ENCODE assay signal across 8 mouse cellular contexts in genomic region chr17:43953535-43953918, GRCm38 (mm10).
A peak's percentile ranks its signal among the peaks of the same experiment; 100 is the strongest.
DNase-seq lines count a peak whose midpoint lies in the region; ATAC-seq and TF ChIP-seq lines count a peak whose summit lies in the region.

No protein-coding gene starts in this region.

- no peak for ATAC-seq in intestine, embryonic 15.5 days
- ATAC-seq in intestine, postnatal 0 days, result no peak
- ATAC-seq in forebrain, embryonic 14.5 days, result peak; percentile 18
- ATAC-seq in midbrain, embryonic 13.5 days, result peak; percentile 40

- no peak overlapping the region for H3K4me3 ChIP-seq in intestine, embryonic 15.5 days (replicated peaks)
- no peak overlapping the region for H3K4me3 ChIP-seq in intestine, postnatal 0 days (ENCODE audit: low read depth, low read length)
- H3K4me3 ChIP-seq in embryonic facial prominence, embryonic 10.5 days, result peak overlapping the region; percentile 37; the same call in 1 of the 2 replicates
- H3K4me3 ChIP-seq in forebrain, embryonic 14.5 days (ENCODE audit: low read depth, low read length), result peak overlapping the region; percentile 24
- H3K4me3 ChIP-seq in midbrain, embryonic 13.5 days (replicated peaks), result peak overlapping the region; percentile 41

- no peaks in the 10 kb centered on the region for H3K4me1 ChIP-seq in intestine, embryonic 15.5 days (replicated peaks)
- no peaks in the 10 kb centered on the region for H3K4me1 ChIP-seq in intestine, postnatal 0 days (replicated peaks; ENCODE audit: control insufficient read depth, insufficient read depth, low read length)
- H3K4me1 ChIP-seq in embryonic facial prominence, embryonic 10.5 days, result peaks cover 17% of the 10 kb centered on the region
- peaks cover 14% of the 10 kb centered on the region for H3K4me1 ChIP-seq in forebrain, embryonic 14.5 days (ENCODE audit: control insufficient read depth, insufficient read depth, low read length)
- peaks cover 25% of the 10 kb centered on the region for H3K4me1 ChIP-seq in midbrain, embryonic 13.5 days (replicated peaks)

- WGBS in intestine, embryonic 15.5 days, result 85% methylated on average over 10 of the region's 10 CpGs
- 80% methylated on average over 10 of the region's 10 CpGs for WGBS in intestine, postnatal 0 days
- WGBS in embryonic facial prominence, embryonic 10.5 days, result 84% methylated on average over 10 of the region's 10 CpGs
- 71% methylated on average over 10 of the region's 10 CpGs for WGBS in forebrain, embryonic 14.5 days
- 61% methylated on average over 10 of the region's 10 CpGs for WGBS in midbrain, embryonic 13.5 days

- H3K36me3 ChIP-seq in intestine, embryonic 15.5 days, result no peaks in the 10 kb centered on the region
- no peaks in the 10 kb centered on the region for H3K36me3 ChIP-seq in intestine, postnatal 0 days (ENCODE audit: control insufficient read depth, insufficient read depth)
- H3K36me3 ChIP-seq in embryonic facial prominence, embryonic 10.5 days (replicated peaks), result no peaks in the 10 kb centered on the region
- no peaks in the 10 kb centered on the region for H3K36me3 ChIP-seq in forebrain, embryonic 14.5 days (ENCODE audit: control insufficient read depth, insufficient read depth, low read length)
- no peaks in the 10 kb centered on the region for H3K36me3 ChIP-seq in midbrain, embryonic 13.5 days

- no peak overlapping the region for H3K27ac ChIP-seq in intestine, embryonic 15.5 days
- H3K27ac ChIP-seq in intestine, postnatal 0 days (ENCODE audit: low read depth, low read length), result no peak overlapping the region
- peak overlapping the region; percentile 66 for H3K27ac ChIP-seq in embryonic facial prominence, embryonic 10.5 days (replicated peaks)
- peak overlapping the region; percentile 53 for H3K27ac ChIP-seq in forebrain, embryonic 14.5 days (ENCODE audit: low read depth, low read length)
- H3K27ac ChIP-seq in midbrain, embryonic 13.5 days, result peak overlapping the region; percentile 86

- no peak overlapping the region for H3K9ac ChIP-seq in intestine, embryonic 15.5 days
- no peak overlapping the region for H3K9ac ChIP-seq in intestine, postnatal 0 days (ENCODE audit: low read depth, low read length)
- H3K9ac ChIP-seq in forebrain, embryonic 14.5 days (ENCODE audit: low read length), result peak overlapping the region; percentile 55
- H3K9ac ChIP-seq in midbrain, embryonic 13.5 days (replicated peaks), result peak overlapping the region; percentile 61

- peak overlapping the region; percentile 54; the same call in 1 of the 2 replicates for H3K4me2 ChIP-seq in intestine, embryonic 15.5 days (replicated peaks)
- H3K4me2 ChIP-seq in intestine, postnatal 0 days (replicated peaks; ENCODE audit: low read depth), result no peak overlapping the region
- H3K4me2 ChIP-seq in forebrain, embryonic 14.5 days (ENCODE audit: low read length), result peak overlapping the region; percentile 47
- H3K4me2 ChIP-seq in midbrain, embryonic 13.5 days (replicated peaks), result peak overlapping the region; percentile 57

- H3K27me3 ChIP-seq in intestine, embryonic 15.5 days (replicated peaks), result no peaks in the 10 kb centered on the region
- H3K27me3 ChIP-seq in intestine, postnatal 0 days (replicated peaks; ENCODE audit: control insufficient read depth, insufficient read depth, low read length), result no peaks in the 10 kb centered on the region
- no peaks in the 10 kb centered on the region for H3K27me3 ChIP-seq in embryonic facial prominence, embryonic 10.5 days (replicated peaks; ENCODE audit: low read depth, poor library complexity, severe bottlenecking)
- no peaks in the 10 kb centered on the region for H3K27me3 ChIP-seq in forebrain, embryonic 14.5 days (replicated peaks; ENCODE audit: control insufficient read depth, insufficient read depth, low read length)
- H3K27me3 ChIP-seq in midbrain, embryonic 13.5 days, result no peaks in the 10 kb centered on the region

- TF ChIP-seq CTCF in intestine, postnatal 0 days (IDR thresholded peaks at IDR 0.05; ENCODE audit: low read depth), result no peak

- no peak for DNase-seq in embryonic facial prominence, embryonic 10.5 days (ENCODE audit: low spot score)
- no peak for DNase-seq in forebrain, embryonic 14.5 days (ENCODE audit: low spot score)
- DNase-seq in adrenal gland, postnatal 36 days, result no peak
- no peak for DNase-seq in right cerebral cortex, postnatal 14 days
- no peak for DNase-seq in layer of hippocampus, postnatal 36 days

- H3K9me3 ChIP-seq in intestine, embryonic 15.5 days, result no peaks in the 10 kb centered on the region
- no peaks in the 10 kb centered on the region for H3K9me3 ChIP-seq in intestine, postnatal 0 days (ENCODE audit: control insufficient read depth)
- no peaks in the 10 kb centered on the region for H3K9me3 ChIP-seq in embryonic facial prominence, embryonic 10.5 days
- H3K9me3 ChIP-seq in forebrain, embryonic 14.5 days (replicated peaks; ENCODE audit: control insufficient read depth, low read length), result no peaks in the 10 kb centered on the region
- no peaks in the 10 kb centered on the region for H3K9me3 ChIP-seq in midbrain, embryonic 13.5 days

Comparison
In these comparisons a context has a peak if more than half of its experiments do, and no peak if none do; other contexts are left out.
1. ATAC-seq: peak in forebrain, embryonic 14.5 days (single experiment) and midbrain, embryonic 13.5 days (single experiment); none in intestine, embryonic 15.5 days (single experiment) and intestine, postnatal 0 days (single experiment).
2. H3K27ac ChIP-seq: peak in embryonic facial prominence, embryonic 10.5 days (single experiment), forebrain, embryonic 14.5 days (single experiment) and midbrain, embryonic 13.5 days (single experiment); none in intestine, embryonic 15.5 days (single experiment) and intestine, postnatal 0 days (single experiment).
3. H3K4me3 ChIP-seq: peak in embryonic facial prominence, embryonic 10.5 days (single experiment), forebrain, embryonic 14.5 days (single experiment) and midbrain, embryonic 13.5 days (single experiment); none in intestine, embryonic 15.5 days (single experiment) and intestine, postnatal 0 days (single experiment).
4. H3K9ac ChIP-seq: peak in forebrain, embryonic 14.5 days (single experiment) and midbrain, embryonic 13.5 days (single experiment); none in intestine, embryonic 15.5 days (single experiment) and intestine, postnatal 0 days (single experiment).